Mouse (Mus musculus) regulatory T cell (primary cell): Measurements from ENCODE around the gene Tfcp2.

Experiments
- in situ Hi-C: fragments of 300-600 bp; cut with MboI, MseI; formaldehyde crosslinking; loops from one replicate; pipeline ENCODE4 v1.15.1; 2025; ENCODE audit warnings: high pct_unique_total_duplicates

Gene Tfcp2

GRCm38 (mm10) chr15:100551326-100552307, at the start of gene Tfcp2:
Gene Tfcp2 (minus strand): TSS chr15:100552008.
- in situ Hi-C loops = loop anchor here (5.0 kb wide), 1 partner anchor 126 kb away; no protein-coding TSS in a partner anchor

- in situ Hi-C loops = no loop called here
Measured at GRCm38 (mm10) chr15:100600696-100601272, 49.0 kb upstream of the Tfcp2 start.

- in situ Hi-C loops = no loop called here
Measured at GRCm38 (mm10) chr15:100600047-100600695, 48.4 kb upstream of the Tfcp2 start.

- in situ Hi-C loops = no loop called here
Measured at GRCm38 (mm10) chr15:100599276-100600046, 47.7 kb upstream of the Tfcp2 start, which contains the start of gene Pou6f1. Gene Pou6f1 (minus strand): TSS chr15:100599984.

- in situ Hi-C loops = no loop called here
Measured at GRCm38 (mm10) chr15:100598883-100599275, 47.1 kb upstream of the Tfcp2 start.

- in situ Hi-C loops = no loop called here
Measured at GRCm38 (mm10) chr15:100598287-100598882, 46.6 kb upstream of the Tfcp2 start.

DNA sequence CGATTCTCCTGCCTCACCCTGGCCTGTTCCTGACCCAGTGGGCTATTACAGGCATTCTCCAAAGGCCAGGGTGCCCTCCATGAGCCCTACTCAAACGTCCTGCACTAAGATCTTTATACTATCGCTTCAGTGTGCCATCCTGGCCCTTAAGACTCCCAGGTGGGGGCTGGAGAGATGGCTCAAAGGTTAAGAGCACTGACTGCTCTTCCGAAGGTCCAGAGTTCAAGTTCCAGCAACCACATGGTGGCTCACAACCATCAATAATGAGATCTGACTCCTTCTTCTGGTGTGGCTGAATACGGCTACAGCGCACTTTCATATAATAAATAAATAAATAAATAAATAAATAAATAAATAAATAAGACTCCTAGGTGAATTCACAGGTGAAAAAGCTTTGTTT, 41.0 kb upstream of the Tfcp2 start:
- in situ Hi-C loops = no loop called here

DNA sequence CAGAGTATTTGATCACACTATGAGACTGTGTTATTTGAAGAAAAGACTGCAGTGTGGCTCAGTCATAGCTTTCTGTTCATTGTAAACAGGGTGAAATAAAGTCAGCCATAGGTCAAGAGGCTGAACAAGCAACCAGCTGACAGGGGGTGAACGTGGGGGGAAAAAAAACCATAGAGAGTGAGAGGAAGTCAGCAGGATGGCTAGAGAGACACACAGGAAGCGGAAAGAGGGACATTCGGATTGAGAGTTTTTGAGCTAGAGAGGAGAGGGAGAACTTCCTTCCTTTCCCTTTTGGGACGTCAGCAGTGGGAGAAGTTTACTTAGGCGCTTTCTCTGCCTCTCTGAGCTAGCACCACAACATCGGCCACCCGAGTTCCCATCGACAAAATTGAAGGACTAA, 38.6 kb upstream of the Tfcp2 start:
- in situ Hi-C loops = no loop called here

GRCm38 (mm10) chr15:100588297-100588696, 36.5 kb upstream of the Tfcp2 start:
- in situ Hi-C loops = no loop called here

DNA sequence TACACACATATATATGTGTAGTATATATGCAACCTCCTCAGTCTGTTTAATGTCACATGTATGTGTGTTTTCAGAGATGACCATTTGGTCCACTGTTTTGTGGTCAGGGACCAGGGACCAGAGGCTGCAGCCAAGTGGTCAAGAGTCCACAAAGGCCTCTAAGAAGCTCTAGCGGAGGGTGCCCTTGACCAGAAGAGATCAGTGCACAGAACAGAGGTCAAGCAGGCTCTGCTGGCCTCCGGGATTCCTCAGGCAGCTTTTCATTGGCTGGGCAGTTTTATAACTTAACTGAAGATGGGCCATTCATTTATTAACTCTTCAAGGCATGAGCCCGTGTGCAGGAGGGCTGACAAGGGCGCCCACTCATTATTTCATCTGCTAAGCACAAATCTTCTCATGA, 35.4 kb upstream of the Tfcp2 start:
- in situ Hi-C loops = no loop called here

- in situ Hi-C loops = no loop called here
Measured at GRCm38 (mm10) chr15:100585931-100586330, 34.1 kb upstream of the Tfcp2 start.

DNA sequence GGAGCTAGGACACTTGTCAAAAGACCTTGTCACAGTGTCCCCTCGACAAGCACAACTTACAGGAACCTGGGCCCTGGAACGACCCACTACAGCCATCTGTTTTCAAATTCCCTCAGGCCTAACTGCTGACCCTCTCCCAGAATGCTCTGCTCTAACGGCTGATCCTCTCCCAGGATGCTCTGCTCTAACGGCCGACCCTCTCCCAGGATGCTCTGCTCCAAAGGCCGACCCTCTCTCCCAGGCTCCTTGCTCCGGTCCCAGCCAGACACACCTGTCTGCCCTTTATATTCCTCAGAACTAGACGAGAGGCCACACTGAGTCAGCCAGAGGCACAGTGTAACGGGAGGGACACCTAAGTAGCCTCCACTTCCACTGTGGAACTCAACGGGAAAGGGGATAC, 28.3 kb upstream of the Tfcp2 start:
- in situ Hi-C loops = no loop called here

DNA sequence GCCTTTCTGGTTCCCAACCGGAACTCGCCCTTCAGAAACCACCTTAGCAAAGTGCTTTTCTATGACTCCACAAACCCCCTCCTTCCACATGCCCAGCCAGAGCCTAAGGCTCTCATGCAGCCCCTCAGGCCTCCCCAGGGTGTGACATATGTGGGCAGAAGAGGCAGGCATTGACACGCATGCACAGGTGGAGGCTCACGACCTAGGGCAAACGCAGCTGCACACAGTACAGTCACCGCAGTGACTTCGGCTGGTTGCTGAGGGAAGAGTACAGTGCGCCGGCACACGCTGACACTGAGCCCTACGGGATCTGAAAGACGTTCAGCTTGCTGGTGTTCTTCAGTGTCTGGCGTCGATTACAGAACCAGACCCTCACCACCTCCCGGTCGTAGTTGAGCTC, 26.2 kb upstream of the Tfcp2 start:
- in situ Hi-C loops = loop anchor here (5.0 kb wide), 1 partner anchor 41 kb away; no protein-coding TSS in a partner anchor

DNA sequence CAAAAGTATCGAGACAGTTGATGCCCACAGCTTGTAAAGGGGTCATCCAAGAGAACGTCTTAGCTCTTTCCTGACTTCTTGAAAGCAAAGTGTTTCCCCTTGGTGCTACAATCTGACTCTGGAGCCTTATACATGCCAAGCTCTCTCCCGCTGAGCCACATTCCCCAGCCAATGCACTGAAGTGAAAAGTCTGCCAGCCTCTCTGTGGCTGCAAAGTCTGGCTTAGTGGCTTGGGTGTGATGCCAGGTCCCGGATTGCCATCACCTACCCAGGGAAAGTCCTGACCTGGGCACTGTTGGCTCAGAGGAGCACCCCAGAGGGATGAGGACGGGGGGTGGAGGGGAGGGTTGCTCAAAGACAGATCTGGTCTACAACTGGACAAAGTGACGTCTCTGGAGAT, 25.0 kb upstream of the Tfcp2 start:
- in situ Hi-C loops = loop anchor here (5.0 kb wide), 1 partner anchor 40 kb away; no protein-coding TSS in a partner anchor

DNA sequence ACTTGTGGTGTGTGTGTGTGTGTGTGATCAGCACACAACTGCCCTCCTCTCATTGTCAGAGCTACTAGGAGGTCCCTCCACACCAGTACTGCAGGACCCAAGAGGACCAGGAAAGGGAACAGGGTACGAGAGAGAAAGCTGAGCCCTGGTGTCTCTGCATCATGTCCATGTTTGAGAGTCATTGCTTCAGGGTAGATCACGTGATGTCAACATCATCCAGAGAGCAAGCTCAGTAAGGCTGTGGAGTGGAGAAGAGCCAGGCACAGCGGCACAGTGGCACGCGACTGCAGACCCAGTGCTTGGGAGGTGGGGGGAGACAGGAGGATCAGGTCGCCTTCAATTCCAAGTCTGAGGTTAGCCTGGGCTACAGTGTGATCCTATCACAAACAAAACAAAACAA, 24.6 kb upstream of the Tfcp2 start:
- in situ Hi-C loops = loop anchor here (5.0 kb wide), 1 partner anchor 39 kb away; no protein-coding TSS in a partner anchor

DNA sequence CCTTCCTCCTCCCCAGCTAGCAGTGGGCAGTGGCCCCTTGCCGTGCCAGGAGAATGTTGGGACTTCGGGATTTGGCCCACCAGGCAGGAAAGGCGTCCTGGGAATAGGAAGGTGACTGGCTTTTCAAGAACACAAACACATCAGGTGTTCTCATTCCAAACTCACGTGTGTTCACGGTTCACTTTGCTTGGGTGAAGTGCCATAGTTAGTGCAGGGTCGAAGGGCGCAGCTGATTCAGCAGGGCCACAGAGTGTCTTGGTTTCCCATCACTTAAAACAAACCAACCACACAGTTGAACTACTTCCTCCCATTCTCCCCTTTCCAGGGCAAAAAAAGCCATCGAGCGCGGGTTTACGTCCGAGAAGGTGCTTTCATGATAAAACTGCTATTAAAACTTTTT, 23.6 kb upstream of the Tfcp2 start:
- in situ Hi-C loops = loop anchor here (5.0 kb wide), 1 partner anchor 38 kb away; no protein-coding TSS in a partner anchor

GRCm38 (mm10) chr15:100574378-100574777, 22.6 kb upstream of the Tfcp2 start:
- in situ Hi-C loops = no loop called here

DNA sequence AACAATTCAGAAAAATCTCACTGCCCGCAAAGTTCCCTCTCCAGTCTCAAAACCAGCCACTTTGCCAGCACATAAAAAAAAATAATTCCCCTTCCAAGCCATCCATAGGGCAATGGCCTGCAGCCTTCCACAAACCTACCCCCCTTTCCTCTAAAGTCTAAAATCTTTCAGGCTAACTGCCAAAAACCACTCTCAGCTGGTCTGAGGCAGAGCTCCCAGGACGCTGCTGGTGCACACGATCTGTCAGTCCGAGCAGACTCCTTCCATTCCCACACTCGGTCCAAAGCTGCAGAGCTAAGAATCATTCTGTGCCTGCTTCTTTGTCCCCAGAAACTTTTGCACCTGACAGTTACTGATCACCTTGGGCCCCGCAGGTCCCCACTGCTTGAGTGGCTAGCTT, 22.1 kb upstream of the Tfcp2 start:
- in situ Hi-C loops = no loop called here

DNA sequence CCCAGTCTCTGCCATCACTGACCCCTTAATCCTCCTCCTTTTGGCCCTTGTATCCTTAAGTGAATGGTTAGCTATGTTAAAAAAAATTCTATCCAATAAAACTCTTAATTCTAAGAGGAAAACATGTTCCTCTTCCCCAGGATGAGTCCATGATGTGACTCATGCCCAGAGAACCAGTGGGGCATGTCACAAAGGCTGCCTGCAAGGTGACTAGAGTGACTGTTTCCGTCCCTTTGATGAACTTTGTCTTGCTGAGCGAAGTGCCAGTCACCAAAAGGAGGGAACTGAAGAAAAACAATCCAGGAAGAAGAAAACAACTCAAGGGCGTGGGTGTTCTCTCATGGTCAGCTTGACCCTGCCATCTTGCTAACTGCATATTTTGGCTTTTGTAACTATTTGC, 17.4 kb upstream of the Tfcp2 start:
- in situ Hi-C loops = no loop called here

GRCm38 (mm10) chr15:100566531-100566930, 14.7 kb upstream of the Tfcp2 start:
- in situ Hi-C loops = no loop called here
